Mouse (Mus musculus) heart, adult 2 months (tissue): ENCODE data around the gene Abhd6. TPM values are rescaled to one million over a fixed set of nuclear protein-coding genes. Genes with fewer than 3 reads are reported as not detected.

Experiments used
- DNase-seq, 2 experiments: peaks; one replicate each; pipeline ENCODE4 v3.0.0; 2021
- H3K27ac ChIP-seq: fragments of 200-600 bp; 2 replicates; pipeline ENCODE4 v1.8.1; 2022
- H3K27me3 ChIP-seq: fragments of 200-500 bp; 2 replicates; pipeline ENCODE4 v1.6.1; 2012; ENCODE audit warnings: mild to moderate bottlenecking, low read length, inconsistent platforms, mixed read lengths; ENCODE audit not compliant: control insufficient read depth, insufficient read depth
- H3K36me3 ChIP-seq: fragments of 200-500 bp; 2 replicates; pipeline ENCODE4 v1.6.1; 2012; ENCODE audit warnings: low read length, inconsistent platforms; ENCODE audit not compliant: control insufficient read depth, insufficient read depth
- H3K4me1 ChIP-seq: fragments of 200-500 bp; 2 replicates; pipeline ENCODE4 v1.6.1; 2011; ENCODE audit warnings: low read length; ENCODE audit not compliant: control insufficient read depth, insufficient read depth
- H3K4me3 ChIP-seq: fragments of 200-600 bp; 2 replicates; pipeline ENCODE4 v1.8.1; 2022
- H3K79me2 ChIP-seq: fragments of 200-500 bp; replicated peaks from 2 replicates; pipeline ENCODE4 v1.6.1; 2012; ENCODE audit warnings: mild to moderate bottlenecking, inconsistent platforms, low read length, moderate library complexity, mixed read lengths; ENCODE audit not compliant: control insufficient read depth, insufficient read depth
- H3K9ac ChIP-seq: fragments of 200-500 bp; 2 replicates; pipeline ENCODE4 v1.6.1; 2012; ENCODE audit warnings: low read depth, mild to moderate bottlenecking, control low read depth, inconsistent platforms, low read length, mixed read lengths
- CTCF ChIP-seq: fragments of 200-600 bp; IDR thresholded peaks from 2 replicates; pipeline ENCODE4 v1.8.1; 2022; ENCODE audit warnings: antibody characterized with exemption, mild to moderate bottlenecking, moderate library complexity
- EP300 ChIP-seq: fragments of 200-500 bp; IDR thresholded peaks from 2 replicates; pipeline ENCODE4 v1.6.1; 2011; ENCODE audit warnings: low read depth, low read length, control low read depth; ENCODE audit not compliant: insufficient read depth
- POLR2A ChIP-seq: fragments of 200-500 bp; IDR thresholded peaks from 2 replicates; pipeline ENCODE4 v1.6.1; 2011; ENCODE audit warnings: mild to moderate bottlenecking, low read depth, low read length, control low read depth; ENCODE audit not compliant: insufficient read depth
- WGBS: fragments of 180-500 bp; shearing (Covaris S2); methylation state at CpG from one replicate; pipeline ENCODE4 v1.1.7; 2018; 5-methylcytosine and 5-hydroxymethylcytosine counted together
- intact Hi-C: fragments of 180-260 bp; cut with DNase I; formaldehyde crosslinking; loops from one replicate; pipeline ENCODE4 v1.15.1; 2025
- polyA plus RNA-seq: library from polyadenylated mRNA; depleted of rRNA; stranded (reverse); fragments of >200 nt; gene quantifications from 2 replicates; pipeline ENCODE4 v1.2.3, GENCODE M21; 2012
- total RNA-seq, 2 experiments: library from RNA; stranded (reverse); gene quantifications; 2 replicates each; pipeline ENCODE4 v1.2.3; 2021

The Abhd6 gene
- total and polyA plus RNA-seq, 3 experiments, result 8.9 to 13.7 (median 12.4) TPM

- Histone ChIP-seq H3K9ac (no peak overlapping the region), H3K27me3 (no peaks in the 10 kb centered on the region), H3K36me3 (peaks cover 2% of the 10 kb centered on the region), H3K27ac (no peak overlapping the region), H3K79me2 (no peaks in the 10 kb centered on the region), H3K4me3 (no peak overlapping the region), H3K4me1 (peaks cover 5% of the 10 kb centered on the region)
- no peak for DNase-seq
- TF ChIP-seq POLR2A, result no peak
- no peak for TF ChIP-seq CTCF
- no peak for TF ChIP-seq EP300
- WGBS, result 43% methylated on average over 10 of the region's 10 CpGs
- intact Hi-C loops, result no loop called here
These were observed 24.2 kb downstream of the Abhd6 start for GRCm38 (mm10) chr14:8026769-8027531.

- Histone ChIP-seq H3K27ac (no peak overlapping the region), H3K4me1 (peaks cover 5% of the 10 kb centered on the region), H3K9ac (no peak overlapping the region), H3K4me3 (no peak overlapping the region), H3K79me2 (no peaks in the 10 kb centered on the region), H3K36me3 (peaks cover 2% of the 10 kb centered on the region), H3K27me3 (no peaks in the 10 kb centered on the region)
- intact Hi-C loops, result no loop called here
- no peak for DNase-seq
- TF ChIP-seq EP300, result no peak
- no peak for TF ChIP-seq CTCF
- TF ChIP-seq POLR2A, result no peak
- WGBS, result 77% methylated on average over 5 of the region's 5 CpGs
These were observed 25.4 kb downstream of the Abhd6 start for GRCm38 (mm10) chr14:8028086-8028485.

- Histone ChIP-seq H3K27ac (peak overlapping the region; percentile 34), H3K4me1 (peaks cover 3% of the 10 kb centered on the region; the same call in 1 of the 2 replicates), H3K79me2 (no peaks in the 10 kb centered on the region; the same call in 1 of the 2 replicates), H3K4me3 (no peak overlapping the region), H3K9ac (no peak overlapping the region), H3K36me3 (peaks cover 2% of the 10 kb centered on the region), H3K27me3 (no peaks in the 10 kb centered on the region)
- intact Hi-C loops, result no loop called here
- DNase-seq, result no peak
- no peak for TF ChIP-seq EP300
- no peak for TF ChIP-seq CTCF
- no peak for TF ChIP-seq POLR2A
- WGBS, result 90% methylated on average over 1 of the region's 1 CpGs
These were observed 27.1 kb downstream of the Abhd6 start for GRCm38 (mm10) chr14:8029752-8030151.

- H3K4me3 ChIP-seq, result no peak overlapping the region
- no peaks in the 10 kb centered on the region; the same call in 1 of the 2 replicates for H3K79me2 ChIP-seq
- H3K27me3 ChIP-seq, result no peaks in the 10 kb centered on the region
- H3K36me3 ChIP-seq, result peaks cover 2% of the 10 kb centered on the region
- H3K27ac ChIP-seq, result peak overlapping the region; percentile 64
- peak in 1 of 2 experiments; percentile 44 for DNase-seq
- H3K4me1 ChIP-seq, result peaks cover 3% of the 10 kb centered on the region; the same call in 1 of the 2 replicates
- no peak overlapping the region for H3K9ac ChIP-seq
- WGBS, result 46% methylated on average over 4 of the region's 4 CpGs
- TF ChIP-seq EP300 (no peak), POLR2A (no peak), CTCF (no peak)
- intact Hi-C loops, result no loop called here
These were observed 27.8 kb downstream of the Abhd6 start for GRCm38 (mm10) chr14:8030535-8030934.

GRCm38 (mm10) chr14:8032087-8032944, 29.6 kb downstream of the Abhd6 start:
- no peaks in the 10 kb centered on the region; the same call in 1 of the 2 replicates for H3K79me2 ChIP-seq
- WGBS, result 59% methylated on average over 13 of the region's 13 CpGs
- peaks cover 3% of the 10 kb centered on the region; the same call in 1 of the 2 replicates for H3K4me1 ChIP-seq
- H3K4me3 ChIP-seq, result no peak overlapping the region
- DNase-seq, result peak in 1 of 2 experiments; percentile 48
- no peak for TF ChIP-seq CTCF
- TF ChIP-seq EP300, result no peak
- TF ChIP-seq POLR2A, result no peak
- H3K27me3 ChIP-seq, result no peaks in the 10 kb centered on the region
- intact Hi-C loops, result no loop called here
- no peak overlapping the region for H3K9ac ChIP-seq
- H3K27ac ChIP-seq, result no peak overlapping the region
- H3K36me3 ChIP-seq, result no peaks in the 10 kb centered on the region; the same call in 1 of the 2 replicates
